Mouse (Mus musculus) 3134 (cell line): ENCODE results near the gene Ppp1r36.
A peak's percentile ranks its signal among the peaks of the same experiment; 100 is the strongest.
"Not testable (repeated sequence)": the region's sequence is repeated elsewhere in the genome, so short reads cannot be mapped to it uniquely, and the experiment has no call there.

ENCODE experiments used
- DNase-seq: peaks from one replicate; pipeline ENCODE4 v3.0.0-alpha.2; 2011; ENCODE audit warnings: low spot score; ENCODE audit not compliant: insufficient read length; ENCODE audit errors: extremely low read depth

The Ppp1r36 gene

DNA sequence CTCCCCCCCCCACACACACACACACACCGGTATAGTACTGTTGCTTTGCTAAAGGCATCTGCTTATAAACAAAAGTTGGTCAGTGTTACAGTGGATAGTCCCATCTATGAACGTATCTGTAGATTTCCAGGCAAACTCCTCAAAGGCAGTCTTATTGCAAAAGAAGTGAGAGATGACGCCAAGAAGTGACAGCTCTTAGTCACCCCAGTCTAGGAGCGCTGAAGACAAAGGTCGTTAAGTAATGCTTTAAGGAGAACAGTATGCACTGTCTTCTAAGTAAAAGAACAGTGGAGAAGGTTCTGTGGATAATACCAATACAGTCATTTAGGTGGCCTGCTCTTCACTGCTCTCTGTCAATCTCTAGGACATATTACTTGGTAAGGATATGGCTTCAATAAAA lies 24.4 kb upstream of the Ppp1r36 start:
- no peak for DNase-seq

DNA sequence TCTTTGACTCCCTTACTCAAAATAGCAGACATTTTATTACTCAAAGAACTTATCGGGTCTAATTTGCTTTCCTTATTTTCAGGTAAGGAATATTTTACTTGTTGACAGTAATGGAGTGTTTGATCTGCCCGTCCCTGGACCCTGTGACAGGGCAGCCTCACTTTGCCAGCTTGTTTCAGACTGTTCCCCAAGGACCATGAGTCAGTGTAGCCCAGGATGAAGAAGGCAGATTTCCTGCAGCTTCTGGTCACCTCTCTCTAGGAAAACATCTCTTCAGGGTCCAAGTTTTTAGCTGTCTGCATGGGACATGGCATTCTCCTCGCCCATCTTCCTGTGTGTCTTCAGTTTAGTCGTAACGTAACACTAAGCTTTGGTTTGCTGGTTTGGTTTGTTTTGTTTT lies 20.1 kb upstream of the Ppp1r36 start:
- DNase-seq = no peak

DNA sequence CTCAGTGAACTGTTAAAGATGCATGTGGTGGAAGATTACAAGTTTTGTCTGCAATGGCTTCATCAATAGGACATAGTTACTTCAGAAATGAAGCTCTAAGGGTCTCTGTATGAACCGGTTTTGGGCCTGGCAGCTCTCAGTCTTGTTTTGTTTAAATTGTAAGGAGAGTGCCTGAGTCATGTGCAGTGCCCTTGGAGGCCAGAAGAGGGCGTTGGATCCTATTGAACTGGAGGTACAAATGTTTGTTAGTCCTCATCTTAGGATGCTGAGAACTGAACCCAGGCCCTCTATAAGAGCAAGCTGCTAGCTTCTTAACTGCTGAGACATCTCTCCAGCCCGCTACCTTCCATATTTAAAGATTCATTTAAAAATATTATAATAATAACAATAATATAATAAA lies 15.7 kb upstream of the Ppp1r36 start:
- no peak for DNase-seq

DNA sequence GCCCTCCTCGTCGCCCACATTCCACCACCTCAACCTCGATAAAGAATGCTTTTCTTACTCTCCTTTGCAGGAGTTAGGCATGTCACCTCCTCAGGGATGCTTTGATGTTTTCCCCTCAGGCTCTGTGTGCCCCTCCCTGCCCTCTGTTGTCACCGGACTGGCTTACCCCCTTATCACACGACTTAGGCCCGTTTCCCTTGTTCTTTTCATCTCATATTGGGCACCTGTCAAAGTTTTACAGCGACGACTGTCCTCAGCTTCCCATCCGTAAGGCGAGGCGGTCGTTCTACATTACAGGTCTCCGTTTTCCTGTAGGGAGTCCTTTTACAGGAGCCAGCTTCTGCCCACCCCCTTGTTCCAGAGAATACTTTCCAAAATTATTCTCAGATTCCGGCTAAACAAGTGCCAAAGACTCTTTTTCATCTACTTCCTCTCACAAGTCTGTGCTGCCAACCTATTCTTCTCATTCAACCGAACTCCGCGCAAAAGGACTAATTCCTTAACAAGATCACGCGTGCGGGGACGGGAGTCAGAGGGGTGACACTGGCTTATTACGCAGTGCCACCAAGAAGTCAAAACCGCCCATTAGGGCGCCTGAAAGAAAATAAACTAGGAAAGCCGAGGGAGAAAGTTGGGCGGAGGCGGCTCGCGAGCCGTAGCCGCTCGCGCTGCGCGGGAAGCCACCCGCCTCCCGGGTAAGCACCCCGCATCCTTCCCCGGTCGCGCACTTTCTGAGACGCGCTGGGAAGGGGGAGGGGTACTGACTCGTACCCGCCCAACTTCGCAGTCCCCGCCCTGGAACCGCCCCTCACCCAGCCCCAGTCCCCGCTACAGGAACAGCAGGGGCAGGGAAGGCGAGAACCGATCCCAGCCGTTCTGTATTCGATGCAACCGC lies 14.1 kb upstream of the Ppp1r36 start:
- peak; percentile 92 for DNase-seq

DNA sequence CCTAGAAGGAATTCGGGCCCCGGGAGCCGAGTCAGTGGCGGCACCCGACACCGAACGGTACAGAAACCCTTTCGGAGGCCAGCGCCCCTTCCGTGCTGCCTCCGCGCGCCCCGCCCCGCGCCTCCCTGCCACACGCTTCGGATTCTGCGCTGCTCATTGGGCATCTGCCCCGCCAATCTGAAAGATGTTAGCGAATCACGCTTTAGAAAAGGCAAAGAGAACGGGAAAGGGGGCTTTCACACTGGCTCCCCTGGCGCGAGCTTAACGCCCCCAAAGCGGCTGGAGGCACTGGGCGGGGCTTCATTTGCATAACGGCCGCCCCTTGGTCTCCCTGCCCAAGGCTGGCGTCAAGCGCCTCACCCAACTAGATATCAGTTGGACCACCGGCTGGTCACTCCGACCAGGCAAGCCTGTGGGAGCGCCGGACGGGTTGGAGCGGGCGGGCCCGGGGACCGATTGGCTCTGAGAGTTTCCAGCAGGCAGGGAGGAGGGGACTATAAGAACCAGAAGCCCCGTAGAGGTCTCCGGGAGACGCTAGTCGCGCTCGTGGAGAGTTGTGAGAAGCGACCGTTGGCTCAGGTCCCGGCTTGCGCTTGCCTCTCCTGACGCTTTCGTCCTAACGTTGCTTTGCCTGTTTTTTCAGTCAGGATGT lies 13.3 kb upstream of the Ppp1r36 start, which contains the start of gene Hspa2:
Gene Hspa2, plus strand, starts transcription at position 291 of the 652 bp plus-strand sequence.
- peak; percentile 93 for DNase-seq

DNA sequence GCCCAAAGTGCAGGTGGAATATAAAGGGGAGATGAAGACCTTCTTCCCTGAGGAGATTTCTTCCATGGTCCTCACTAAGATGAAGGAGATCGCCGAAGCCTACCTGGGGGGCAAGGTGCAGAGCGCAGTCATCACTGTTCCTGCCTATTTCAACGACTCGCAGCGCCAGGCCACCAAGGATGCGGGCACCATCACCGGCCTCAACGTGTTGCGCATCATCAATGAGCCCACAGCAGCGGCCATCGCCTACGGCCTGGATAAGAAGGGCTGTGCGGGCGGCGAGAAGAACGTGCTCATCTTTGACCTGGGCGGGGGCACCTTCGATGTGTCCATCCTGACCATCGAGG lies 12.5 kb upstream of the Ppp1r36 start:
- DNase-seq = no peak

DNA sequence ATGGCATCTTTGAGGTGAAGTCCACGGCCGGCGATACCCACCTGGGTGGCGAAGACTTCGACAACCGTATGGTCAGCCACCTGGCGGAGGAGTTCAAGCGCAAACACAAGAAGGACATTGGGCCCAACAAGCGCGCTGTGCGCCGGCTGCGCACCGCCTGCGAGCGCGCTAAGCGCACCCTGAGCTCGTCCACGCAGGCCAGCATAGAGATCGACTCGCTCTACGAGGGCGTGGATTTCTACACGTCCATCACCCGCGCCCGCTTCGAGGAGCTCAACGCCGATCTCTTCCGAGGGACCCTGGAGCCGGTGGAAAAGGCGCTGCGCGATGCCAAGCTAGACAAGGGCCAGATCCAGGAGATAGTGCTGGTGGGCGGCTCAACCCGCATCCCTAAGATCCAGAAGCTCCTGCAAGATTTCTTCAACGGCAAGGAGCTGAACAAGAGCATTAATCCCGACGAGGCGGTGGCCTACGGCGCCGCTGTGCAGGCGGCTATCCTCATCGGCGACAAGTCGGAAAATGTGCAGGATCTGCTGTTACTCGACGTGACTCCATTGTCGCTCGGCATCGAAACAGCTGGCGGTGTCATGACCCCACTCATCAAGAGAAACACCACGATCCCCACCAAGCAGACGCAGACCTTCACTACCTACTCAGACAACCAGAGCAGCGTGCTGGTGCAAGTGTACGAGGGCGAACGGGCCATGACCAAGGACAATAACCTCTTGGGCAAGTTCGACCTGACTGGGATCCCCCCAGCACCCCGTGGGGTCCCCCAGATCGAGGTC lies 12.0 kb upstream of the Ppp1r36 start:
- no peak for DNase-seq

DNA sequence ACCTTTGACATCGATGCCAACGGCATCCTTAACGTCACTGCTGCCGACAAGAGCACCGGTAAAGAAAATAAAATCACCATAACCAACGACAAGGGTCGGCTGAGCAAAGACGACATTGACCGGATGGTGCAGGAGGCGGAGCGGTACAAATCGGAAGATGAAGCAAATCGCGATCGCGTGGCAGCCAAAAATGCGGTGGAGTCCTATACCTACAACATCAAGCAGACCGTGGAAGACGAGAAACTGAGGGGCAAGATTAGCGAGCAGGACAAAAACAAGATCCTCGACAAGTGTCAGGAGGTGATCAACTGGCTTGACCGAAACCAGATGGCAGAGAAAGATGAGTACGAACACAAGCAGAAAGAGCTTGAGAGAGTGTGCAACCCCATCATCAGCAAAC lies 11.4 kb upstream of the Ppp1r36 start:
- DNase-seq = no peak

DNA sequence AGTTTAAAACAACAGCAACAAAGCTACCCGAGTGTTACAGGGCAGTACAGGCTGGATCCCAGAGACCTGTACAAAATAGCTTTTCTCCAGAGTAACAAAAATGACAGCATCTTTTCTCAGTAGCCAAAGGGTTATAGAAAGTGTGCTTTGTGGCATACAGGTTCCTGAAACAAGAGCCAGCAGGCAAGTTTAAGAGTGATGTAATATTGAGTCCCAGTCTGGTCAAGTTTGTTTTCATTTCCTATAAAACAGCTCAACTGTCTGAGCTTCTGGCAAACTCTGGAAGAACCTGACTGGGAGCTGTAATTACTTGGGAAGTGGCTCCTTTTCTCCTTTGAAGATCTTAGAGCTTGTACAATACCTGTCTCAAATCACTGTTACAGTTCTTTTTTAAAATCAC lies 10.2 kb upstream of the Ppp1r36 start:
- no peak for DNase-seq

DNA sequence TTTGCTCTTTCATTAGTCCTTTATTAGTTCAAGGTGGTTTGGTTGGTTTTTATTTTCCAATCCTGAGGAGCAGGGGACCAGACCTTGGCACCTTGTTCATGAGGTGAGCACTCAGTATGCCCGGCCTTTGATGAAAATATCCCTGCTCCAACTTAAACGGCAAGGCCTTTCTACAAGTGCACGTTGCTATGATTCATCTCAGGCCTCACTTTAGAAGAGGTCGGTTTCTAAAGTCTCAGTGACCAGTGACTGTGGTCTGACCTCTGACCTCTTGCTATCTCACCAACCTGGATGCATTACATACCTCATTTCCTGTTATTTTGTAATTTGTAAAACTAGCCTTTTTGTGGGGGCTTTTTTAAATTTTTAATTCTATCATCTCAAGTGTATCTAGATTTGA lies 8.2 kb upstream of the Ppp1r36 start:
- no peak for DNase-seq

DNA sequence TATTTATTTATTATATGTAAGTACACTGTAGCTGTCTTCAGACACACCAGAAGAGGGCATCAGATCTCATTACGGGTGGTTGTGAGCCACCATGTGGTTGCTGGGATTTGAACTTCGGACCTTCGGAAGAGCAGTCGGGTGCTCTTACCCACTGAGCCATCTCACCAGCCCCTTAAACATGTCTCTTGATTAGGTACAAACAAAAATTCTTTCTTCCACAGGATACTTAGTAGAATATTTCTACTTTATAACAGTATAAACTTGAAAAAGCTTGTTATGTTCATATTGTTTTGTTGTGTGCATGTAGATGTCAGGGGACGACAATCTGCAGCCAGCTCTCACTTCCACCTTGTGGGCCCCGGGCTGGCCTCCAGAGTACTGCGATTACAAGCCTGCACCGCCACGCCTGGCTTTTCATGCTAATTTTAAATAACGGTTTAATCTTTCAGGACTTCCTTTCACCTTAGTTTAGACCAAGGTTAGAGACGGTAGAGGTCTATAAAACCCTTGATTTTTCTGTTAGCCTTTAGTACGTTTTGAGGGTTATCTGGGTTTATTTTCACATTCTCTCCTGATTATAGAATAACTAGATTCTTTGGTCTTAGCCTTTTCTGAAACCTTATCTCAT lies 1.8 kb upstream of the Ppp1r36 start:
- DNase-seq = no peak

DNA sequence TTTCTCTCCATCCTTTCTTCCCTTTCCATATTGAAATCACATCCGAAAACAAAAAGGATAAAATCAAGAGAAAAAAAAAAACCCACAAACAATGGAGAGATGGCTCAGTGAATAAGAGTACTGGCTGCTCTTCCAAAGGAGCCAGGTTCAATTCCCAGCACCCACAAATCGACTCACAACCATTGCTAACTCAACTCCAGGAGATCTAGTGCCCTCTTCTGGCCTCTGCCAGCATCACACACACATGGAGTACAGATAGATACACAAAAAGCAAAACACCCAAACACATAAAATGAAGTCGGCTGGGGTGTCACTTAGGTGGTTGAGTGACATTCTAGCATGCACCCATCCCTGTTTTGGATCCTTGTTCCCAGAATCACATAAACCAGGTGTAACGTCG lies 1.0 kb downstream of the Ppp1r36 start:
- no peak for DNase-seq

DNA sequence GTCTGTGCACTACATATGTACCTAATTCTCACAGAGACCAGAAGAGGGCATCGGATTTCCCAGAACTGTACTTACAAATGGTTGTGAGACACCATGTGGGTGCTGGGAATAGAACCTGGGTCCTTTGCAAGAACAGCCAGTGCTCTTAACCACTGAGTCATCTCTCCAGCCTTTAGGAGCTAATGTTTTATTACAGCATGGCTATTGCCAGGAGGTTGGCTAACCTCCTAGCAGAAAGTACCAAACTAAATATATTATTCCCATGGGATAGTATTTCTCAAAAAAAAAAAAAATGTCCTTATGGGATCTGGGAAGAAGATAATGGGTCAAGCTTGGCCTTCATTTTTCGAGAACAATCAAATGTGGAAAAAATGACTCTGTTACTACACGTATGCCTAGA lies 7.9 kb downstream of the Ppp1r36 start:
- no peak for DNase-seq

DNA sequence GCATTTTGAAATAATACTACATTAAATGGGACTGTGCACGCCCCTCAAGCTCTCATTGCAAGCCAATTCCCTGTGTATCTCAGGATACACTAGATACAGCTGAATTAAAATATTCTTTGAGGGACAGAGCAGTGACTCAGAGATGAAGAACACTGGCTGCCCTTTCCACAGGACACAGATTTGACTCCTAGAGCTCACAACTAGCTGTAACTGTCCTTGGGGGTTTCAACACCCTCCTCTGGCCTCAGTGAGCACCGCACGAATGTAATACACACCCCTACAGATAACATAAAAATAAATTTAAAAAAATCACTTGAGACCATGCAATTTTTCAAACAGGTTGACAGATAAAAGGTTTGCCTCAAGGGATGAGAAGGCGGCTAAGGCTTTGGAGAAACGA lies 10.2 kb downstream of the Ppp1r36 start:
- no peak for DNase-seq

DNA sequence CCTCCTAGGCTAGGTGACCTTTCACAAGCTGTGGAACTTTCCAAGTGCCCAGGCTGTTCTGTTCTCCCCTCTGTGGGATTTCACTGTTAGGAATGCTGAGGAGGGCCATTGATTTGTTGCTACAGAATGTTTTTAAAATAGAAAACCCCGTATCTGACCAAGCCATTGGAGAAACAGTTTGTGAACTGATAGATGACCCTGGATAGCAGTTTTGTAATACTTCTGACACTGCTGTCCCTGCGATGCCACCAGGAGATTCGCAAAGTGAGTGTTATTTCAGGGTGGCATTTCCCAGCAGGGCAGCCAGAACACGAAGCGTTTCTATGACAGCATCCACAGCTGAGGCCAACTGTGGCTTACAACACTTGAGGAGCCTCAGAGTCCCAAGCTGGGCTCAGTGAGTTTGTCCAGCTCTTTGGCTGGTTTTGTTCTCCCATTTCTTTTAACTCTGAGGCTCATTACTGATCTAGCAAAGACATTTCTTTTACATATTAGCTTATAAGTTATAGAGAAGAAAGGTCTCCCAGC lies 13.6 kb downstream of the Ppp1r36 start:
- no peak for DNase-seq

DNA sequence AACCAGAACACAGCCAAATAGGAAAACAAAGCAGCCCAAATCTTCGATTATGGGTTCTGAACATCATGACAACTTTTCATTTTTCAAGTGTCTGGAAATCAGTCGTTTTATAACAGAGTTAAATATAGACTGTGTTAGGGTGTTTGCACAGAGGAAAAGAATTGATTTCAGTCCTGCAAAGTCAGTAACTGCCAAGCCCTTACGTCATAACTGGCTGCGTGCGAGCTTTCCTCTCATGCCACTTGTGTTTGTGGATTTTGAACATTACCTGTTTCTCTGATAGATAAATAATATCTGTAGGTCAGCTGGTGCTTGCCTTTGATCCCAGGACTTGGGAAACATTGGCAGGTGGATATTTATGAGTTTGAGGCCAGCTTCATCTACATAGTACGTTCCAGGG lies 14.1 kb downstream of the Ppp1r36 start:
- no peak for DNase-seq

DNA sequence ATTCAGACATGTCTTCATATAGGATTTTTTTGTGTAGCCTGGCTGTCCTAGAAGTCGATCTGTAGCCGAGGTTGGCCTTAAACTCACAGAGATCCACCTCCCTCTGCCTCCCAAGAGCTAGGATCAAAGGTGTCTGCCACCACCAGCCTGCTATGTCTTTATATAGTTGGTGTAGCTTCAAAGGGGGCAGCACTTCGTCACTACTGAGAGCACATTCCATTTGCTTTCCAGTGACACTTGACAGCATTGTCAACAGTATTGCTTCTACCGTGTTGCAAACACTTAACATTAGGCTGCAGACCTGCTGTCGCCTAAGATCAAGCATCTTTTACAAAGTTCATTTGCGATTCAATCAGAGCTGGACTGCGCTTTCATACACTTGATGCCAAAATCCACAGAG lies 16.8 kb downstream of the Ppp1r36 start:
- no peak for DNase-seq

DNA sequence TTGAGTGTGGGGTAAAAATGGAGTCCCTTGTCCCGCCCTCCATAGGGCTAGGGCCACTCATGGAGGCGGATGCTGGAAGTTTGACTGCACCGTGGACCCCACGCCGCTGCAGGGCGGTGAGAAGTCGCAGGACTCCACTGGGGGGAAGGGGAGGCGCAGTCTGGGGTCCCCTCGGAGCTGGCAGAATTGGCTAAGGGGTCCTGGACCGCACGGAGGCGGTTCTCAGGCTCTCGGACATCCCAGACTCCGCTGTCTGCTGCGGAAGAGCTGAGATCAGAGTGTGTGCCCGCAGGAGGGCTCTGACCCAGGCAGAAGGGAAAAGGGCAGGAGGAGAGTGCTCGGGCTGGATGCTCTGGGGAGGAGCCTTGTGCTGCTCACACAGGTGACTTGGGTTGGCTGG lies 17.7 kb downstream of the Ppp1r36 start:
- DNase-seq = no peak

DNA sequence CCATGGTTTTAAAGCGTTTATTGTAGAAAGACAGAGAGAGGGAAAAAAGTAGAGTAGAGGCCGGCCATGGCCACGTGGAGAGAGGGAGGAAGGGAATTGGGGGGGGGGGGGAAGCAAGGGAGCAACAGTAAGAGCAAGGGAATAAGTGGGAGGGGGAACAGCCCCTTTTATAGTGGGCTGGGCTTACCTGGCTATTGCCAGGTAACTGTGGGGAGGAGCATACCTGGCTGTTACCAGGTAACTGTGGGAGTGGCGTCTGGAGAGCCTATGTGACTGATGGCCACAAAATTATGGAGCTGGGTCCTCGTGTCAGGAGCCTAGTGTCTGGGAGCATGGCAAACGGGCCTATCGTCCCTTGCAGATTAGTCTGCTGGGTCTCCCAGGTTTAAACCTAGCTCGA lies 18.2 kb downstream of the Ppp1r36 start:
- DNase-seq = no peak

DNA sequence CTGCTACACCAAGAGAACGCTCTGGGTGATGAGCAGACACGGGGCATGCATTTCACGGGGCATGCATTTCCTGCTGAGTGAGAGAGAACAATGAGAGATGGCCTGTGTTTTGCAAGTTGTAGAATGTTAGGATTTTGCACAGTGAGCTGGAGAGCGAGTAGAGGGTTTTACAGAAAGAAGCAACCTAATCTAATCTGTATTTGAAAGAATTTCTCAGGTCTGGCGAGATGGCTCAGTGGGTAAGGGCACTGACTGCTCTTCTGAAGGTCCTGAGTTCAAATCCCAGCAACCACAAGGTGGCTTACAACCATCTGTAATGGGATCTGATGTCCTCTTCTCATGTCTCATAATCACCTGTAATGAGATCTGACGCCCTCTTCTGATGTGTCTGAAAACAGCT lies 26.1 kb downstream of the Ppp1r36 start:
- not testable (repeated sequence) for DNase-seq

DNA sequence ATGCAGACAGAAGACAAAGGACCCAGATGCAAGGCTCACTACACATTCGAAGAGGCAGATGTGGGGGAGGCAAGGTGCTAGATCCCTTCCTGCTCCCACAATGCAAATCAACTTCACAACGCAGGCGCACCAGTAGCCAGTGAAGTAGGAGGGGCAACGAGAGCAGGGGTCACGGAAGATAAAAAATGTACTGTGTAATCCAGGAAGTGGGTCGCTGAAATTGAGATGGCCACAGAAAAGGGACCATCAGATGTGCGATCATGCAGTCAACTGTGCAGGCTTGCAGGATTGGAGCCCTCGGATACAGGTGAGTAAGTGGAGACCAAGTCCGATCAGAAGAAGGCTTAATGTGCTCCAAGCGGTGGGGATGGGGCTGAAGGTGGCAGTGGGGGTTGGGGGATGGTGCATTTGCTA lies 27.0 kb downstream of the Ppp1r36 start:
- DNase-seq = no peak
